Mouse (Mus musculus) ES-E14 (cell line): ENCODE results near the gene Fsip1. TPM values are rescaled to one million over a fixed set of nuclear protein-coding genes. Genes with fewer than 3 reads are reported as not detected.

Experiments
- DNase-seq: peaks from one replicate; pipeline ENCODE4 v3.0.0-alpha.2; 2013; ENCODE audit warnings: low read depth, low spot score
- H3K27ac ChIP-seq: 2 replicates; pipeline ENCODE4 v1.5.1; 2012; ENCODE audit warnings: low read depth, mild to moderate bottlenecking, low read length, moderate library complexity, mixed read lengths; ENCODE audit not compliant: poor library complexity, insufficient read depth, severe bottlenecking
- H3K36me3 ChIP-seq: 2 replicates; pipeline ENCODE4 v1.6.1; 2012; ENCODE audit warnings: mild to moderate bottlenecking, low read length, moderate library complexity, mixed read lengths; ENCODE audit not compliant: control insufficient read depth, poor library complexity, insufficient read depth, severe bottlenecking
- H3K4me1 ChIP-seq, 2 experiments: fragments of 150-350 bp in 1 of 2; sonication (generic) in 1 of 2; 2 replicates each; pipeline ENCODE4 v1.6.1; 2012; ENCODE audit warnings: low read length in 2 of 2, mild to moderate bottlenecking in 1 of 2, mixed read lengths in 1 of 2; ENCODE audit not compliant: control insufficient read depth in 2 of 2, insufficient read depth in 2 of 2, poor library complexity in 1 of 2
- H3K4me3 ChIP-seq, 2 experiments: fragments of 150-350 bp in 1 of 2; sonication (generic) in 1 of 2; 2 replicates each; pipeline ENCODE4 v1.5.1; 2012; ENCODE audit warnings: low read length in 2 of 2, low read depth in 1 of 2, mild to moderate bottlenecking in 1 of 2, mixed read lengths in 1 of 2; ENCODE audit not compliant: insufficient read depth in 1 of 2, poor library complexity in 1 of 2, severe bottlenecking in 1 of 2
- H3K9ac ChIP-seq: 2 replicates; pipeline ENCODE4 v1.6.1; 2012; ENCODE audit warnings: low read depth, mild to moderate bottlenecking, low read length, mixed read lengths; ENCODE audit not compliant: poor library complexity, insufficient read depth, severe bottlenecking
- H3K9me3 ChIP-seq: fragments of 150-350 bp; sonication (generic); 2 replicates; pipeline ENCODE4 v1.6.1; 2012; ENCODE audit warnings: low read depth, mild to moderate bottlenecking, low read length; ENCODE audit not compliant: control insufficient read depth, insufficient read depth
- CHD2 ChIP-seq: IDR thresholded peaks from 2 replicates; pipeline ENCODE4 v1.6.1; 2014; ENCODE audit warnings: mild to moderate bottlenecking, low read depth, low read length, inconsistent platforms
- HCFC1 ChIP-seq: IDR thresholded peaks from 2 replicates; pipeline ENCODE4 v1.6.1; 2012; ENCODE audit warnings: low read length, inconsistent platforms, borderline replicate concordance; ENCODE audit not compliant: insufficient read depth
- MAFK ChIP-seq: IDR thresholded peaks from 2 replicates; pipeline ENCODE4 v1.6.1; 2014; ENCODE audit warnings: mild to moderate bottlenecking, low read depth, low read length, inconsistent platforms; ENCODE audit not compliant: insufficient read depth
- ZC3H11A ChIP-seq: IDR thresholded peaks from 2 replicates; pipeline ENCODE4 v1.6.1; 2012; ENCODE audit warnings: low read depth, mild to moderate bottlenecking, inconsistent platforms, low read length, borderline replicate concordance
- ZNF384 ChIP-seq: IDR thresholded peaks from 2 replicates; pipeline ENCODE4 v1.6.1; 2012; ENCODE audit warnings: low read depth, low read length, inconsistent platforms
- in situ Hi-C, 2 experiments: fragments of 600-800 bp; cut with MboI; formaldehyde crosslinking; loops; one replicate each; pipeline ENCODE4 v1.15.1; 2025; ENCODE audit warnings: low sequenced_read_pairs in 2 of 2, inconsistent platforms in 1 of 2; ENCODE audit not compliant: unreplicated experiment in 2 of 2
- total RNA-seq: library from RNA; depleted of rRNA; stranded (reverse); fragments of 300-350 nt; gene quantifications from 2 replicates; pipeline ENCODE4 v1.2.3, GENCODE M21; 2012

Gene Fsip1
- total RNA-seq, 1 experiment, result 0.85 TPM

DNA sequence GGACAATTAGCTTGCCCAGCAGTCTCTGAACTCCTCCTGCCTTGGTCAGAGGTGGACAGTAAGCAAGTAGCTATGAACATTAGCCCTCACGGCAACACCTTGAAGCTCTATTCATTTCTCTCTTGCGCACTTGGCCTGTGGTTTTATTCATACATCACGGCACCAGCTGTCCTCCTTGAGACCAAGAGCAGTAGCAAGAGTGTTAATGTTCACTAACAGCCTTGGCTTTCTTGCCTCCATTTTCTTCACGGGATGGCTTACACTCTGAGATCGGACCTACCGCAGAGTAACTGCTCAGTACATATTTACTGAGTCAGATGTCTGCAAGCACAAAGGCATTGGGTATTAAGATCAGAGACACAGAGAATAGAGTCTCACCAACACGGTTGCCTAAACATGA, 132.3 kb downstream of the Fsip1 start:
- Histone ChIP-seq H3K9ac (no peak overlapping the region), H3K4me3 (no peak overlapping the region), H3K36me3 (no peaks in the 10 kb centered on the region), H3K4me1 (no peaks in the 10 kb centered on the region), H3K9me3 (no peaks in the 10 kb centered on the region), H3K27ac (no peak overlapping the region)
- TF ChIP-seq HCFC1, result no peak
- in situ Hi-C loops, result no loop called here
- no peak for DNase-seq

DNA sequence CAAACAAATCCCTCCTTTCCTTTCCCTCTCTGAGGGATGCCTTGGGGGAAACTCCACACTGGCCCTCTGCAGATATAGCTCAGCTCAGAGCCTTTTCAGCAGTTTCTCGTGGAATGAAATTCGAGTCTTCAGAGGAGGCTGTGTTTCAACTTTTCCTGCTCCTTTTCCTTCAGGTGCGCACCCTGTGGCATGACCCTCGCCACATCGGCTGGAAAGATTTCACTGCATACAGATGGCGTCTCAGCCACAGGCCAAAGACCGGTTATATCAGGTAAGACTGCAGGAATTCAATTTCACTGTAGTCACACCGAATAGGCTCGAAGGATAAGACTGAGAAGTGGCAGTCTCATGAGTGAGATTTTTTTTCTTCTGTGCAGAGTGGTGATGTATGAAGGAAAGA, 133.0 kb downstream of the Fsip1 start:
- no peak for DNase-seq
- Histone ChIP-seq H3K4me3 (no peak overlapping the region), H3K9me3 (no peaks in the 10 kb centered on the region), H3K27ac (no peak overlapping the region), H3K4me1 (no peaks in the 10 kb centered on the region), H3K36me3 (no peaks in the 10 kb centered on the region), H3K9ac (no peak overlapping the region)
- no peak for TF ChIP-seq CHD2
- in situ Hi-C loops, result no loop called here

DNA sequence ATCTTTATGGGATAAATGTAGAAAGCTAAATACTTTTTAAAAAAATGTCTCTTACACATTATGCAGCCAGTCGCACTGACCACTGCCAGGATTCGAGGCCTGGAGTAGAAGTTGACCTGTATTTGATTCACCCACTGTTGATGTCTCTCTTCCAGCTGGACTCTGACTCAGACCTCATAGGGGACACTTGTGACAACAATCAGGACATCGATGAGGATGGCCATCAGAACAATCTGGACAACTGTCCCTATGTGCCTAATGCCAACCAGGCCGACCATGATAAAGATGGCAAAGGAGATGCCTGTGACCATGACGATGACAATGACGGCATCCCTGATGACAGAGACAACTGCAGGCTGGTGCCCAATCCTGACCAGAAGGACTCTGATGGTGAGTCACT, 134.5 kb downstream of the Fsip1 start:
- TF ChIP-seq MAFK (no peak), CHD2 (no peak), ZNF384 (no peak), ZC3H11A (no peak), HCFC1 (no peak)

DNA sequence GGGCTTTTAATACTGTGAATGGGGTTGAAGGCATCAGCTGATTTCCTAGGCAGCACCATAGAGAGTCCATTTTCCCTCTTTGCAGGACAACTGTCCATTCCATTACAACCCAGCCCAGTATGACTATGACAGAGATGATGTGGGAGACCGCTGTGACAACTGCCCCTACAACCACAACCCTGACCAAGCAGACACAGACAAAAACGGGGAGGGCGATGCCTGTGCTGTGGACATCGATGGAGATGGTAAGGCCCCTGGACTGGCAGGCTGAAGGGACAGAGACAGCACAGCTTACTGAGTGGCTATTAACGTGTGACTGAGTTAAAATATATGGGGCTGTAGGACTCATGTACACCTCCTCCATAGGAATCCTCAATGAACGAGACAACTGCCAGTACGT, 136.0 kb downstream of the Fsip1 start:
- H3K36me3 ChIP-seq, result no peaks in the 10 kb centered on the region; the same call in 1 of the 2 replicates
- TF ChIP-seq MAFK, result no peak
- TF ChIP-seq CHD2, result no peak
- TF ChIP-seq ZNF384, result no peak
- no peak for TF ChIP-seq ZC3H11A
- TF ChIP-seq HCFC1, result no peak
- in situ Hi-C loops, result no loop called here
- H3K4me1 ChIP-seq, result no peaks in the 10 kb centered on the region
- H3K9me3 ChIP-seq, result no peaks in the 10 kb centered on the region
- no peak overlapping the region for H3K27ac ChIP-seq
- DNase-seq, result no peak
- no peak overlapping the region for H3K4me3 ChIP-seq
- H3K9ac ChIP-seq, result no peak overlapping the region

More for the DNA sequence above, 134.5 kb downstream of the Fsip1 start:
- H3K9me3 ChIP-seq, result no peaks in the 10 kb centered on the region
- no peaks in the 10 kb centered on the region for H3K36me3 ChIP-seq
- no peak for DNase-seq
- in situ Hi-C loops, result no loop called here
- H3K9ac ChIP-seq, result no peak overlapping the region
- H3K27ac ChIP-seq, result no peak overlapping the region
- H3K4me3 ChIP-seq, result no peak overlapping the region
- H3K4me1 ChIP-seq, result no peaks in the 10 kb centered on the region

DNA sequence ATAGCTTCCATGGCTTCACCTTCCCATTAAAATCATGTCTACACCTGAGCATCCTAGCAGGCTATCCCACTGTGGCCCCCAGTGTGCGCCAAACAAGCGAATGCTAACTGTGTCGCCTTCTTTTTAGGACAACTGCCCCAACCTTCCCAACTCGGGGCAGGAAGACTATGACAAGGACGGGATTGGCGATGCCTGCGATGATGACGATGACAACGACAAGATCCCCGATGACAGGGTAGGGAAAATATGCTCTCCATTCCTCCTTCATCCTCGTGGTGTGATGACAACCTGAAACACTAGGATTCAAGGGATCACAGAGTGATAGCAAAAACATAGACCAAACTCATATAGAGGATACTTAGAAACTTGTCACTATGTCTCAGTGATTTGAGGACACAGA, 136.7 kb downstream of the Fsip1 start:
- Histone ChIP-seq H3K9ac (no peak overlapping the region), H3K4me1 (no peaks in the 10 kb centered on the region), H3K36me3 (no peaks in the 10 kb centered on the region; the same call in 1 of the 2 replicates), H3K27ac (no peak overlapping the region), H3K4me3 (no peak overlapping the region), H3K9me3 (no peaks in the 10 kb centered on the region)
- TF ChIP-seq MAFK (no peak), HCFC1 (no peak), ZC3H11A (no peak), ZNF384 (no peak), CHD2 (no peak)
- no peak for DNase-seq
- in situ Hi-C loops, result no loop called here
